Mouse (Mus musculus): ENCODE data around the gene Fance.
A peak's percentile ranks its signal among the peaks of the same experiment; 100 is the strongest.

DNA sequence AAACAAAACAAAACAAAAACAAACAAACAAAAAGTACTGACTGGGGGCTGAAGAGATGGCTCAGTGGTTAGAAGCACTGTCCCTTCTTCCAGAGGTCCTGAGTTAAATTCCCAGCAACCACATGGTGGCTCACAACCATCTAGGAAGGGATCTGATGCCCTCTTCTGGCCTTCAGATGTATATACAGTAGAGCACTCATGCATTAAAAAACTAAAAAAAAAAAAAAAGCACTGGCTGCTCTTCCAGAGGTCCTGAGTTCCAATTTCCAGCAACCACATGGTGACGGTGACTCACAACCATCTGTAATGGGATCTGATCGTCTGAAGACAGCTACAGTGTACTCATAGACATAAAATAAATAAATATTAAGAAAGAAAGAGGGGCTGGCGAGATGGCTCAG is 2.5 kb upstream of the Fance start:
- TF ChIP-seq CTCF (IDR thresholded peaks at IDR 0.05; ENCODE audit: low read depth) (0 out of 2 replicates have a peak, but pooled peaks have one; percentile 1), EP300 (IDR thresholded peaks at IDR 0.05; ENCODE audit: low read depth) (no peak)

Data from liver, embryonic 14.5 days (tissue).